Comparison of ENCODE assay signal across 21 mouse cellular contexts in the genomic region with DNA sequence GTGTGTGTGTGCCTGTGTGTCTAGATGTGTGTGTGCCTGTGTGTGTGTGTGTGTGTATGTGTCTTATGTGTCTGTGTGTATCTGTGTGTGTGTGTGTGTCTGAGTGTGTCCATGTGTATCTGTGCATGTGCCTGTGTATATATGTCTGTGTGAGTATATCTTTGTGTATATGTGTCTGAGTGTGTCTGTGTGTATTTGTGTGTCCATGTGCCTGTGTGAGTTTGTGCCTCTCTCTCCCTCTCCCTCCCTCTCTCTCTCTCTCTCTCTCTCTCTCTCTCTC.
DNase-seq lines count a peak whose midpoint lies in the region; ATAC-seq lines count a peak whose summit lies in the region.
"Had no signal": no experiment of that assay in that cellular context is flagged by ENCODE, and none has a peak within 500 bp of the region (broad histone marks: within the 10 kb centered on the region; RNA-seq: fewer than 3 reads in every experiment).

No protein-coding gene starts in this region.

- no peak for DNase-seq in forebrain, embryonic 11.5 days (ENCODE audit: low spot score)
- DNase-seq in hindbrain, embryonic 10.5 days (ENCODE audit: low spot score): no peak
- no peak for DNase-seq in hindbrain, embryonic 14.5 days (ENCODE audit: low spot score)
- no peak for DNase-seq in cerebellum, postnatal 14 days
- DNase-seq: adrenal gland, postnatal 14 days; cerebellum, adult 11 months; cerebellum, postnatal 10 days; gastrocnemius, postnatal 36 days; kidney, postnatal 36 days; layer of hippocampus, adult 9-11 months; right cerebral cortex, postnatal 25 days; thymus, postnatal 36 days had no signal

- H3K9ac ChIP-seq in forebrain, embryonic 11.5 days (ENCODE audit: low read length): peak overlapping the region; percentile 0; the same call in 1 of the 2 replicates
- no peak overlapping the region for H3K9ac ChIP-seq in forebrain, embryonic 16.5 days (replicated peaks; ENCODE audit: low read depth, low read length)
- H3K9ac ChIP-seq in hindbrain, embryonic 14.5 days: no peak overlapping the region
- no peak overlapping the region for H3K9ac ChIP-seq in midbrain, embryonic 16.5 days (ENCODE audit: low read depth, low read length)
- H3K9ac ChIP-seq: heart, embryonic 13.5 days had no signal

- H3K36me3 ChIP-seq in forebrain, embryonic 11.5 days (ENCODE audit: control insufficient read depth, insufficient read depth, low read length): no peaks in the 10 kb centered on the region
- no peaks in the 10 kb centered on the region for H3K36me3 ChIP-seq in forebrain, embryonic 16.5 days (ENCODE audit: control insufficient read depth, insufficient read depth)
- no peaks in the 10 kb centered on the region for H3K36me3 ChIP-seq in hindbrain, embryonic 10.5 days
- H3K36me3 ChIP-seq in hindbrain, embryonic 14.5 days (replicated peaks; ENCODE audit: control insufficient read depth, insufficient read depth): no peaks in the 10 kb centered on the region
- H3K36me3 ChIP-seq in megakaryocyte, embryonic 14.5 days (replicated peaks; ENCODE audit: low read length): no peaks in the 10 kb centered on the region
- no peaks in the 10 kb centered on the region for H3K36me3 ChIP-seq in midbrain, embryonic 16.5 days (ENCODE audit: control insufficient read depth, insufficient read depth, low read length)
- H3K36me3 ChIP-seq: heart, embryonic 13.5 days had no signal

- H3K9me3 ChIP-seq in forebrain, embryonic 11.5 days (ENCODE audit: control insufficient read depth, low read length): no peaks in the 10 kb centered on the region
- no peaks in the 10 kb centered on the region for H3K9me3 ChIP-seq in forebrain, embryonic 16.5 days (ENCODE audit: control insufficient read depth, low read length)
- H3K9me3 ChIP-seq in hindbrain, embryonic 10.5 days: no peaks in the 10 kb centered on the region
- no peaks in the 10 kb centered on the region for H3K9me3 ChIP-seq in hindbrain, embryonic 14.5 days (ENCODE audit: control insufficient read depth, low read length)
- H3K9me3 ChIP-seq in megakaryocyte, embryonic 14.5 days: no peaks in the 10 kb centered on the region
- H3K9me3 ChIP-seq in midbrain, embryonic 16.5 days (replicated peaks; ENCODE audit: control insufficient read depth, low read length, poor library complexity, severe bottlenecking): no peaks in the 10 kb centered on the region
- H3K9me3 ChIP-seq: heart, embryonic 13.5 days had no signal

- H3K27me3 ChIP-seq in forebrain, embryonic 11.5 days (ENCODE audit: control insufficient read depth, insufficient read depth, low read length): no peaks in the 10 kb centered on the region
- H3K27me3 ChIP-seq in forebrain, embryonic 16.5 days (replicated peaks; ENCODE audit: control insufficient read depth, insufficient read depth, low read length): no peaks in the 10 kb centered on the region; the same call in 1 of the 2 replicates
- peaks cover 69% of the 10 kb centered on the region for H3K27me3 ChIP-seq in hindbrain, embryonic 10.5 days (ENCODE audit: insufficient read depth, poor library complexity, severe bottlenecking)
- 0 out of 2 replicates have a peak, but pooled peaks cover 5% of the 10 kb centered on the region for H3K27me3 ChIP-seq in hindbrain, embryonic 14.5 days (ENCODE audit: control insufficient read depth, insufficient read depth, low read length)
- peaks cover 14% of the 10 kb centered on the region for H3K27me3 ChIP-seq in megakaryocyte, embryonic 14.5 days (replicated peaks)
- H3K27me3 ChIP-seq in midbrain, embryonic 16.5 days (ENCODE audit: control insufficient read depth, insufficient read depth, low read depth, low read length): peaks cover 3% of the 10 kb centered on the region; the same call in 1 of the 2 replicates
- H3K27me3 ChIP-seq: heart, embryonic 13.5 days had no signal

- no peak overlapping the region; the same call in 1 of the 2 replicates for H3K4me2 ChIP-seq in forebrain, embryonic 11.5 days (ENCODE audit: low read depth, low read length, severe bottlenecking)
- H3K4me2 ChIP-seq in forebrain, embryonic 16.5 days (ENCODE audit: low read length): no peak overlapping the region
- no peak overlapping the region for H3K4me2 ChIP-seq in hindbrain, embryonic 14.5 days (replicated peaks)
- H3K4me2 ChIP-seq in midbrain, embryonic 16.5 days (ENCODE audit: low read length): no peak overlapping the region
- H3K4me2 ChIP-seq: heart, embryonic 13.5 days; liver, embryonic 11.5 days had no signal

- H3K4me1 ChIP-seq in forebrain, embryonic 11.5 days (replicated peaks; ENCODE audit: control insufficient read depth, insufficient read depth, low read length): peaks cover 35% of the 10 kb centered on the region
- peaks cover 20% of the 10 kb centered on the region for H3K4me1 ChIP-seq in forebrain, embryonic 16.5 days (replicated peaks; ENCODE audit: control insufficient read depth, insufficient read depth, low read length)
- peaks cover 48% of the 10 kb centered on the region for H3K4me1 ChIP-seq in hindbrain, embryonic 10.5 days (replicated peaks)
- H3K4me1 ChIP-seq in hindbrain, embryonic 14.5 days (replicated peaks; ENCODE audit: control insufficient read depth, insufficient read depth, low read length): peaks cover 17% of the 10 kb centered on the region
- H3K4me1 ChIP-seq in megakaryocyte, embryonic 14.5 days: peaks cover 20% of the 10 kb centered on the region
- H3K4me1 ChIP-seq in midbrain, embryonic 16.5 days (ENCODE audit: control insufficient read depth, insufficient read depth, low read length): peaks cover 11% of the 10 kb centered on the region

- ATAC-seq in forebrain, embryonic 11.5 days (replicated peaks; ENCODE audit: low FRiP score): 0 out of 2 replicates have a peak, but pooled peaks have one; percentile 36
- no peak for ATAC-seq in forebrain, embryonic 16.5 days
- no peak for ATAC-seq in hindbrain, embryonic 14.5 days (ENCODE audit: low FRiP score)
- no peak for ATAC-seq in megakaryocyte, adult 5-6 weeks (ENCODE audit: poor library complexity, severe bottlenecking)
- ATAC-seq in midbrain, embryonic 16.5 days: peak; percentile 45; the same call in 1 of the 2 replicates
- ATAC-seq: CD4-positive, CD25-positive, alpha-beta regulatory T cell, adult 4 months; intestine, embryonic 16.5 days had no signal

- peak overlapping the region; percentile 26; the same call in 1 of the 2 replicates for H3K27ac ChIP-seq in forebrain, embryonic 11.5 days (ENCODE audit: low read depth, low read length)
- H3K27ac ChIP-seq in forebrain, embryonic 16.5 days (ENCODE audit: low read length): no peak overlapping the region
- H3K27ac ChIP-seq in hindbrain, embryonic 10.5 days: peak overlapping the region; percentile 77
- no peak overlapping the region for H3K27ac ChIP-seq in hindbrain, embryonic 14.5 days
- no peak overlapping the region for H3K27ac ChIP-seq in midbrain, embryonic 16.5 days (ENCODE audit: low read length)
- H3K27ac ChIP-seq: left cerebral cortex, adult 2 months had no signal

- H3K4me3 ChIP-seq in forebrain, embryonic 11.5 days (ENCODE audit: low read depth, low read length): no peak overlapping the region
- H3K4me3 ChIP-seq in forebrain, embryonic 16.5 days (replicated peaks; ENCODE audit: low read length): no peak overlapping the region
- H3K4me3 ChIP-seq in hindbrain, embryonic 10.5 days: no peak overlapping the region
- H3K4me3 ChIP-seq in hindbrain, embryonic 14.5 days (replicated peaks; ENCODE audit: low read length): no peak overlapping the region
- H3K4me3 ChIP-seq in megakaryocyte, embryonic 14.5 days (replicated peaks): peak overlapping the region; percentile 78
- H3K4me3 ChIP-seq in midbrain, embryonic 16.5 days (ENCODE audit: low read depth, low read length): no peak overlapping the region
- H3K4me3 ChIP-seq: heart, embryonic 13.5 days; left cerebral cortex, adult 2 months had no signal

Comparison
In these comparisons a context has a peak if more than half of its experiments do, and no peak if none do; other contexts are left out.
1. ATAC-seq: peak in forebrain, embryonic 11.5 days (single experiment) and midbrain, embryonic 16.5 days (single experiment); none in forebrain, embryonic 16.5 days (single experiment), hindbrain, embryonic 14.5 days (single experiment) and megakaryocyte, adult 5-6 weeks (single experiment).
2. H3K27ac ChIP-seq: peak in forebrain, embryonic 11.5 days (single experiment) and hindbrain, embryonic 10.5 days (single experiment); none in forebrain, embryonic 16.5 days (single experiment), hindbrain, embryonic 14.5 days (single experiment) and midbrain, embryonic 16.5 days (single experiment).